In the genomic region with DNA sequence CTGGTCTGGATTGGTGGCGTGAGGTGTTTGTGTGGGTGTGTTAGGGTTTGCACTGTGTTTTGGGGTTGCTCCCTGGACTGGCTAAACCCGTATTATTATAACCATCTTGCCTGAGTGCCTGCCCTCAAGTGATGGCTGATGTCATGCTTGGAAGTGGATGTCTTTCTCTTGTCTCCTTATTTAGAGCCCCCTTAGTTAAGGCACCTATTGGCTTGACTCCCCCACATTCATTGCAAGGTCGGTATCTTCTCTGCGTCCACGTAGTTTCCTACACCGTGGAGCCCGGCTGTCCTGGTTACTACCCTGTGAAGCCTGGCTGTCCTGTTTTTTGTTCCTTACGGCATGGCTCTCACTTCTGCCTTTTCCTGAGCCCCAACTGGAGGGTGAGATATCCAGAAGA, we compare ENCODE assay signal across 9 mouse cellular contexts. TPM values are rescaled to one million over a fixed set of nuclear protein-coding genes. Genes with fewer than 3 reads are reported as not detected.
A peak's percentile ranks its signal among the peaks of the same experiment; 100 is the strongest.
DNase-seq lines count a peak whose midpoint lies in the region; ATAC-seq lines count a peak whose summit lies in the region.
"Had no signal": no experiment of that assay in that cellular context is flagged by ENCODE, and none has a peak within 500 bp of the region (broad histone marks: within the 10 kb centered on the region; RNA-seq: fewer than 3 reads in every experiment).

No protein-coding gene starts in this region.

- peaks cover 36% of the 10 kb centered on the region for H3K4me1 ChIP-seq in kidney, embryonic 14.5 days (ENCODE audit: control insufficient read depth, insufficient read depth, low read length)
- peaks cover 19% of the 10 kb centered on the region for H3K4me1 ChIP-seq in brown adipose tissue, adult 24 weeks (ENCODE audit: control insufficient read depth, insufficient read depth, insufficient read length, low read length)
- peaks cover 30% of the 10 kb centered on the region for H3K4me1 ChIP-seq in hindbrain, embryonic 12.5 days
- H3K4me1 ChIP-seq in midbrain, embryonic 12.5 days = peaks cover 34% of the 10 kb centered on the region

- H3K4me3 ChIP-seq in kidney, embryonic 14.5 days (ENCODE audit: low read length) = peak overlapping the region; percentile 84
- peak overlapping the region; percentile 100 for H3K4me3 ChIP-seq in brown adipose tissue, adult 24 weeks (ENCODE audit: insufficient read depth, low read depth, low read length)
- H3K4me3 ChIP-seq in hindbrain, embryonic 12.5 days = peak overlapping the region; percentile 98
- H3K4me3 ChIP-seq in midbrain, embryonic 12.5 days = peak overlapping the region; percentile 89

- H3K4me2 ChIP-seq in kidney, embryonic 14.5 days (replicated peaks; ENCODE audit: low read depth, low read length) = peak overlapping the region; percentile 90
- peak overlapping the region; percentile 96 for H3K4me2 ChIP-seq in hindbrain, embryonic 12.5 days (replicated peaks)
- peak overlapping the region; percentile 86 for H3K4me2 ChIP-seq in midbrain, embryonic 12.5 days (replicated peaks)

- 36% methylated on average over 8 of the region's 8 CpGs for WGBS in kidney, embryonic 14.5 days
- WGBS in hindbrain, embryonic 12.5 days = 59% methylated on average over 8 of the region's 8 CpGs
- 59% methylated on average over 8 of the region's 8 CpGs for WGBS in midbrain, embryonic 12.5 days

- peak overlapping the region; percentile 83 for H3K9ac ChIP-seq in kidney, embryonic 14.5 days (ENCODE audit: low read depth, low read length)
- peak overlapping the region; percentile 97 for H3K9ac ChIP-seq in hindbrain, embryonic 12.5 days
- peak overlapping the region; percentile 98 for H3K9ac ChIP-seq in midbrain, embryonic 12.5 days (replicated peaks)

- peaks cover 48% of the 10 kb centered on the region for H3K36me3 ChIP-seq in kidney, embryonic 14.5 days (ENCODE audit: control insufficient read depth, insufficient read depth, low read length)
- peaks cover 51% of the 10 kb centered on the region for H3K36me3 ChIP-seq in hindbrain, embryonic 12.5 days
- H3K36me3 ChIP-seq in midbrain, embryonic 12.5 days = peaks cover 51% of the 10 kb centered on the region

- ATAC-seq in kidney, embryonic 14.5 days (ENCODE audit: low FRiP score, low TSS enrichment) = no peak
- ATAC-seq in hindbrain, embryonic 12.5 days (ENCODE audit: low FRiP score) = no peak
- ATAC-seq in midbrain, embryonic 12.5 days (ENCODE audit: low FRiP score, low read depth) = no peak

- H3K27me3 ChIP-seq in kidney, embryonic 14.5 days (ENCODE audit: control insufficient read depth, insufficient read depth, low read length) = no peaks in the 10 kb centered on the region
- no peaks in the 10 kb centered on the region for H3K27me3 ChIP-seq in hindbrain, embryonic 12.5 days
- no peaks in the 10 kb centered on the region for H3K27me3 ChIP-seq in midbrain, embryonic 12.5 days

- intact Hi-C loops in left cerebral cortex, postnatal 14 days (cut with DNase I) = no loop called here

- H3K9me3 ChIP-seq in kidney, embryonic 14.5 days (ENCODE audit: control insufficient read depth, low read length) = no peaks in the 10 kb centered on the region
- no peaks in the 10 kb centered on the region for H3K9me3 ChIP-seq in hindbrain, embryonic 12.5 days (replicated peaks)
- H3K9me3 ChIP-seq in midbrain, embryonic 12.5 days = no peaks in the 10 kb centered on the region

- no peak overlapping the region; the same call in 1 of the 2 replicates for H3K27ac ChIP-seq in kidney, embryonic 14.5 days (ENCODE audit: low read depth, low read length)
- H3K27ac ChIP-seq in brown adipose tissue, adult 24 weeks (replicated peaks; ENCODE audit: low read depth, low read length) = peak overlapping the region; percentile 58
- peak overlapping the region; percentile 98; the same call in 1 of the 2 replicates for H3K27ac ChIP-seq in hindbrain, embryonic 12.5 days
- no peak overlapping the region for H3K27ac ChIP-seq in midbrain, embryonic 12.5 days (replicated peaks)

- no peak for DNase-seq in kidney, postnatal 36 days
- no peak for DNase-seq in right cerebral cortex, postnatal 4 days
- no peak for DNase-seq in layer of hippocampus, adult 9-11 months
- DNase-seq in left cerebral cortex, postnatal 14 days (ENCODE audit: low spot score in 2 of 2) = no peak

RNA-seq across cellular contexts. Expression of gene Chd4, which starts 2.2 kb away (rescaled TPM):
- polyA plus RNA-seq in kidney, embryonic 14.5 days (2014; fragmentation: Nextera tagmentation; extraction: Ambion mirVana) = 72.1 and 106 TPM in 2 replicates
- polyA plus RNA-seq in brown adipose tissue, adult 24 weeks (2012; ENCODE audit: insufficient read depth, insufficient read length, missing spikeins) = 73.3 and 90.8 TPM in 2 replicates
- polyA plus RNA-seq in hindbrain, embryonic 12.5 days (2016; fragmentation: Nextera tagmentation; extraction: Ambion mirVana) = 131 and 133 TPM in 2 replicates
- polyA plus RNA-seq in midbrain, embryonic 12.5 days (2016; fragmentation: Nextera tagmentation; extraction: Ambion mirVana) = 127 and 132 TPM in 2 replicates
- total RNA-seq in left cerebral cortex, postnatal 14 days (2021) = 100 to 1,000 TPM; 157 TPM

RNA-seq across cellular contexts. Expression of gene Lpar5, which starts 30.2 kb away (rescaled TPM):
- 0.43 and 0.45 TPM in 2 replicates for polyA plus RNA-seq in kidney, embryonic 14.5 days (2014; fragmentation: Nextera tagmentation; extraction: Ambion mirVana)
- not detected in 2 replicates for polyA plus RNA-seq in brown adipose tissue, adult 24 weeks (2012; ENCODE audit: insufficient read depth, insufficient read length, missing spikeins)
- polyA plus RNA-seq in hindbrain, embryonic 12.5 days (2016; fragmentation: Nextera tagmentation; extraction: Ambion mirVana) = 0.33 and 0.40 TPM in 2 replicates
- 0.16 and 0.26 TPM in 2 replicates for polyA plus RNA-seq in midbrain, embryonic 12.5 days (2016; fragmentation: Nextera tagmentation; extraction: Ambion mirVana)
- under 1 TPM; 0.40 to 0.66 TPM for total RNA-seq in left cerebral cortex, postnatal 14 days (2021)
- total RNA-seq: gastrocnemius, postnatal 25 days had no signal

RNA-seq across cellular contexts. Expression of gene Nop2, which starts 33.8 kb away (rescaled TPM):
- 58.2 and 67.2 TPM in 2 replicates for polyA plus RNA-seq in kidney, embryonic 14.5 days (2014; fragmentation: Nextera tagmentation; extraction: Ambion mirVana)
- 10.0 and 16.0 TPM in 2 replicates for polyA plus RNA-seq in brown adipose tissue, adult 24 weeks (2012; ENCODE audit: insufficient read depth, insufficient read length, missing spikeins)
- 48.1 and 54.2 TPM in 2 replicates for polyA plus RNA-seq in hindbrain, embryonic 12.5 days (2016; fragmentation: Nextera tagmentation; extraction: Ambion mirVana)
- 54.1 and 56.4 TPM in 2 replicates for polyA plus RNA-seq in midbrain, embryonic 12.5 days (2016; fragmentation: Nextera tagmentation; extraction: Ambion mirVana)
- 10 to 100 TPM; 28.8 to 32.3 TPM for total RNA-seq in left cerebral cortex, postnatal 14 days (2021)

RNA-seq across cellular contexts. Expression of gene Iffo1, which starts 47.1 kb away (rescaled TPM):
- polyA plus RNA-seq in kidney, embryonic 14.5 days (2014; fragmentation: Nextera tagmentation; extraction: Ambion mirVana) = 7.0 and 7.4 TPM in 2 replicates
- 2.9 and 3.2 TPM in 2 replicates for polyA plus RNA-seq in brown adipose tissue, adult 24 weeks (2012; ENCODE audit: insufficient read depth, insufficient read length, missing spikeins)
- 19.2 and 21.3 TPM in 2 replicates for polyA plus RNA-seq in hindbrain, embryonic 12.5 days (2016; fragmentation: Nextera tagmentation; extraction: Ambion mirVana)
- 18.7 and 18.8 TPM in 2 replicates for polyA plus RNA-seq in midbrain, embryonic 12.5 days (2016; fragmentation: Nextera tagmentation; extraction: Ambion mirVana)
- total RNA-seq in left cerebral cortex, postnatal 14 days (2021) = 10 to 100 TPM; 51.9 to 57.4 TPM

RNA-seq across cellular contexts. Expression of gene Acrbp, which starts 48.5 kb away (rescaled TPM):
- polyA plus RNA-seq in kidney, embryonic 14.5 days (2014; fragmentation: Nextera tagmentation; extraction: Ambion mirVana) = 14.0 and 14.7 TPM in 2 replicates
- 5.1 and 5.5 TPM in 2 replicates for polyA plus RNA-seq in brown adipose tissue, adult 24 weeks (2012; ENCODE audit: insufficient read depth, insufficient read length, missing spikeins)
- 16.0 and 18.3 TPM in 2 replicates for polyA plus RNA-seq in hindbrain, embryonic 12.5 days (2016; fragmentation: Nextera tagmentation; extraction: Ambion mirVana)
- polyA plus RNA-seq in midbrain, embryonic 12.5 days (2016; fragmentation: Nextera tagmentation; extraction: Ambion mirVana) = 18.0 and 18.9 TPM in 2 replicates
- 1 to 10 TPM; 5.7 to 9.0 TPM for total RNA-seq in left cerebral cortex, postnatal 14 days (2021)

Comparison
In these comparisons a context has a peak if more than half of its experiments do, and no peak if none do; other contexts are left out.
1. H3K27ac ChIP-seq: peak in brown adipose tissue, adult 24 weeks (single experiment) and hindbrain, embryonic 12.5 days (single experiment); none in kidney, embryonic 14.5 days (single experiment) and midbrain, embryonic 12.5 days (single experiment).
2. Peak in every context shown above with its lines, with median percentiles within 50 percentile points of each other: H3K4me2 ChIP-seq, H3K4me3 ChIP-seq and H3K9ac ChIP-seq.